Mouse (Mus musculus): Measurements from ENCODE around the gene Gucd1.

DNA sequence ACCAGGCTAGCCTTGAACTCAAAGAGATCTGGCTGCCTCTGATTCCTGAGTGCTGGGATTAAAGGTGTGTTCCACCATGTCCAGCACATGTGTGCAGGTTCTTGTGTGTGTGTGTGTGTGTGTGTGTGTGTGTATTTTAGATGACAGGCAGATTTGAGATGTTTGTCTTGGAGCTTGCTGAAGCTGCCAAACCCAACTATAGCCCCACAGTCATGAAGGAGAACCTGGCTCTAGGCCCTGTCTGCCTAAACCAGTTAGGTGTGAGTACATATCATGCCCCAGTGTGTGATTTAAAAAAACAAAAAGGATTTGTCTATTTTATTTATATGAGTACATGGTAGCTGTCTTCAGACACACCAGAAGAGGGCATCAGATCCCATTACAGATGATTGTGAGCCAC is 21.9 kb downstream of the Gucd1 start:
- TF ChIP-seq POLR2A (IDR thresholded peaks at IDR 0.05; ENCODE audit: borderline replicate concordance, extremely low read depth, low read depth, low read length) (no peak), CTCF (IDR thresholded peaks at IDR 0.05; ENCODE audit: insufficient read depth, low read length) (no peak)
